Mouse (Mus musculus): ENCODE measurements around the gene Ptms.

Ptms gene

DNA sequence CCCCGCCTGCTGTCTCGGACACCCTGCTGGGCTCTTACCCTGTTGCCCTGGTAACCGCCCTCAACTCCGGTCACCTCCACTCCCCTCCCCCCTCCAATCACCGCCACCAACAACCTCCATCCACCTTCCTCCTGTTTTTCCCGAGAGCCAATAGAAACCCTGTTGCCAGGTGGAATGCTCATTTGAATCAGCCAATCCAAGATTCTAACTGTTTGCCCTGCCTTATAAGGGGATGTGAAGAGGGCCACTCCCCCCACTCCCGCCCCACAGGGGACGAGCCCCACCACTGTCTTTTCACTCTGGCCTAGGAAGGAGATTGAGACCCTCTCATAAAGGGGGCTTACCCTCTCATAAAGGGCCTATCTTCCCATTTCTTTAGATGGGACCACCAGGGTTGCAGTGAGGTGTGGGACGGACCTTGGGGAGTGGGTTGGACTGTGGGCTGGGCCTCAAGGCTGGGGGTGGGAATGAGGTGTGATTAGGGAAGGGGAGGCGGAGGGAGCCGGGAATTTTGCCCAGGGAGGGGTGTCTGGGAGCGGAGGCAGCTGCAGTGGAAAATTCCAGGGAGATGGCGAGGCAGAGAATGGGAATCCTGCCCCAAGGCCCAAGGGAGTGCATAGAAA, at the start of gene Ptms:
Gene Ptms, minus strand, starts transcription at position 409 of the 623 bp plus-strand sequence.
- DNase-seq = peak; percentile 100

DNA sequence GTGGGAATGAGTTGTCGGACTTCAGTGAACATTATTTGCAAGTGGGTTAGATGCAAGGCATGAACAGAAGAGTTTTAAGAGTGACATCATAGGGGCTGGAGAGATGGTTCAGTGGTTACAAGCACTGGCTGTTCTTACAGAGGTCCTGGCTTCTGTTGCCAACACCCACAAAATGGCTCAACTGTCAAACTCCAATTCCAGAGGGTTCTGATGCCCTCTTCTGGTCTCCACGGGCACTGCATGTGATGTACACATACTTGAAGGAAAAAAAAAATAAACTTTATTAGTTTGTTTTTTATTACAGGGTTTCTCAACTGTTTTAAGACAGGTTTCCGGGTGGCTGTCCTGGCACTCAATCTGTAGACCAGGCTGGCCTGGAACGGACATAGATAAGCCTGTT, 47.9 kb upstream of the Ptms start:
- DNase-seq = no peak

DNA sequence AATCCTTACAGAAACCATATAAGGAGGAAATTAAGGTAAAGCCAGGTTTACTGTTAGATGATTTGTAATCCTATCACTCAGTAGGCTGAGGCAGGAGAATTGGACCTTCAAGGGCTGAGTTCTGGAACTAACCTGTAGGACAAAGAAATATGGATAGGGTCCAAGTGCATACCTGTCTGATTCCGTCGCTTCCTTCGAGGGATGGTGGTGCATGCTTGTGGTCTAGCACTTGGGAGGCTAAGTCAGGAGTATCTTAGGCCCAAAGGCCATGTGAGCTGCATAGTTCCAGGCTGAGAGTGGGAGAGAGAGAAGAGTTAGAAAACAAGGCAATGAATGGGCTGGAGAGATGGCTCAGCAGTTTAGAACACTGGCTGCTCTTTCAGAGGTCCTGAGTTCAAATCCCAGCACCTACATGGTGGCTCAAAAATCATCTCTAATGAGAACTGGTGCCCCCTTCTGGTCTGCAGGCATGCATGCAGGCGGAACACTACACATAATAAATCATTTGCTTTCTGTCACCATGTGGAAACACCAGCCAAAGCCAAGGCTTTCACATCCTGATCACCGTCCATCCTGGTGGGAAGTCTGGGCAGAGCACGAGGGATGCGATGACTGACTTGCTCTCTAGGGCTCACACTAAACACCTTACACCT, 46.7 kb upstream of the Ptms start:
- DNase-seq = no peak

DNA sequence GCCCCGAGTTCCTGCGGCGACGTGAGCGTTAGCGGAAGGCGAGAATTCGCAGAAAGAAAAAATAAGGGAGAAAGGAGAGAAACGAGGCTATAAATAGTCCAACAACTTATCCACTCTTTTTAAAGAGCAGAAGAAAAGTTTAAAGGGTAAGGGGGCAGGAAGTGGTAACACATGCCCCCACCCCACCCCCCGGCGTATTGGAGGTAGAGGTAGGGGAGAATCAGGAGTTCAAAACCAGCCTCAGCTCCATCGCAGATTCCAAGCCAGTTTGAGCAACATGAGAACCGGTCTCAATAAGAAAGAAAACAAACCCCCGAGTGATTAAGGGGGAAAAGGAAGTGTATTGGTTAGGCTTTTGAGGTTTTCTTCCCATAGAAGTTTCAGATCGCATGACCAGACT, 45.8 kb upstream of the Ptms start:
- DNase-seq = no peak

DNA sequence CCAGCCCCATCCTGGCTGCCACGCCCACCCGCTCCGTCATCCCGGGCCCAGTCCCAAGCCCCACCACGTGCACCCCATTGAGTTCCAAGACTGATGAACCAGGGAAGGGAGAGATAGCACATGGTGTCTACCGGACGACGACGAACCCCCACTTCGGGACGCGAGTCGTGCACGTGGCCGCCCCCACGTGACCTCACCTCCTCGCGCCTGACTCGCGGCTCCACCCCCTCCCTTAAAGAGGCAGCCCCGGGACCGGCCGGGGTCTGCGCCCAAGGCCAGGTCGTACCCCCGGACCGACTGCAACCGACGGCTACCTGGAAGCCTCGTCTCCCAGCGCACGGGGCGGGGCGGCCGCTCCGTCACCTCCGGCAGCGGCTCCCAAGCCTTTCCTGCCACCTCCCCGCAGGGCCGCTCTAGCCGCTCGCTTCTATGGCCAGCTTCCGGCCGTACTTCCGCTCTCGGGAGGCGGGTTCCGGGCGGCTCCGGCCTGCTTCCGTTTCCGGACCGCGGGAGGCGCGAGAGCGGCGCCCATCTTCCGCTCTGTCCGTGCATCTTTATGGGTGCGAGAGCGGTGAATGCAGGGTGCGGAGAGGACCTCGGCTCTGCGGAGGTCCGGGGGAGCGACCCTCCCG, 45.3 kb upstream of the Ptms start, which contains the start of gene Cops7a:
Gene Cops7a, minus strand, starts transcription at position 451 of the 632 bp plus-strand sequence.
- DNase-seq = peak; percentile 99

DNA sequence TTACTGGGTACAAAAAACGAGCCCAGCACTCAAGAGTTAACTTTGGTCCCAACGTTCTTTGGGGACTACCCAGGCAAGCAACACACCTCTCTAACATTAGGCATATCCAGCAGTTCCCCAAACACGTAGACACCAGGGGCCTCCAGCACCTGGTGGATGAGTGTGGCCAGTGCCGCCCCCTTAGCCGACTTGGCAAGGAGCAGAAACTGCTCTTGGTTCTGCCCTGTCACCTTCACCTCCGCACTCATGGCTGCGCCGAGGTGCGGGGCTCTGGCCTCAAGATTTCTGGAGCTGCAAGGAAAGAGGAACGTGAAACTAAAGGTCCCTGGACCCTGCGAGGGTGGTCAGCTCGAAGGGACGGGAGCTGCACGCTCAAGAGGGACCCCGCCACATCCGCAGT, 44.7 kb upstream of the Ptms start:
- DNase-seq = no peak

DNA sequence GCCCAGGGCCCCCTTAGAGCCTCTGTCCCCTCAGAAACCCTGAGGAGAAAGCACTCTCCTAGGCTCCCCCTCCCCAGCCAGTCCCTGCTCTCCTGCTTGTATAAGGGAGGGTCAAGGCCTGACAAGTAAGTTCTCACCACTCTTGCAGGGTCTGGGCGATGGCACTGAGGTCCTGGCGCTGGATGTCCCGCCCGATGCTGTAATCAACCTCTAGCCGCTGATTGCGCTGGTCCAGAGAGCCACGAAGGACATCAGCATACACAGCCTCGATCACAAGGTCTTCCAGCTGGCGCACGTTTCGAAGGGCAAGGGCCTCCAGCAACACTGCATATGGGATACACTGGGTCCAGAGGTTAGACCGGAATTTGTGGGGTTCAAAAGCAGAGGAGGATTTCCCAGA, 41.1 kb upstream of the Ptms start:
- DNase-seq = peak; percentile 91

DNA sequence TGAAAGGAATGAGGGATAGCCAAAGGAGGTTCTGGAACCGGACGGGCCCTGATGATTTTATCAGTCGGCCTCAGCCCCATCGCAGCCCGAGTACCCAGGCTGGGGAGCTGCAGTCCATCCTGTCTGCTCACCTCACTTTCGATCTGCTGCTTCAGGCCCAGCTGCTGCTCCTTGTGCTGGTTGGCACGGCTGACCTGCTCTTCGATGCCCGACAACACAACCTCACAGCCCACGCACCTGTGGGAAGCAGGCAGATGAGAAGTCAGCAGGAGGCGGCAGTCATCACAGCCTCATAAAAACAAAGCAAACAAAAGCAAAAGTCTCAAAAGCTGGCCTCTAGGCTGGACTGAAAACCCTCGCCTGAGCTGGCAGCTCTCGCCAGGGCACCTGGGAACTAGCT, 40.1 kb upstream of the Ptms start:
- DNase-seq = no peak

DNA sequence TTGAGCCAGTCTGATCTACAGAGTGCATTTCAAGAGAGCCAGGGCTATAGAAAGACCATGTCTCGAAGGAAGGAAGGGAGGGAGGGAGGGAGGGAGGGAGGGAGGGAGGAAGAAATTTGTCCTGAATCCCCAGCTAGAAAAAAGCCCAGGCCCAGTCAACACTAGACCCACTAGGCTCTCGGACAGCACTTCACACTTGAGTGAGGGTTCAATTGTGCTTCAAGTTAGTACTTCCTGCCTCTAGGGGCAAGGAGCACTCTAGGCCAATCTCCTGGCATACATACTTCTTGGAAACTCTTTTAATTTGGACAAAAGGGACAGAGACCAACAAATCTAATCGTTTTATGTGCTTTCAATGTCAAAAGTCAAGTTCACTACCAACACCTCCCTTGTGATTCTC, 38.2 kb upstream of the Ptms start:
- no peak for DNase-seq

DNA sequence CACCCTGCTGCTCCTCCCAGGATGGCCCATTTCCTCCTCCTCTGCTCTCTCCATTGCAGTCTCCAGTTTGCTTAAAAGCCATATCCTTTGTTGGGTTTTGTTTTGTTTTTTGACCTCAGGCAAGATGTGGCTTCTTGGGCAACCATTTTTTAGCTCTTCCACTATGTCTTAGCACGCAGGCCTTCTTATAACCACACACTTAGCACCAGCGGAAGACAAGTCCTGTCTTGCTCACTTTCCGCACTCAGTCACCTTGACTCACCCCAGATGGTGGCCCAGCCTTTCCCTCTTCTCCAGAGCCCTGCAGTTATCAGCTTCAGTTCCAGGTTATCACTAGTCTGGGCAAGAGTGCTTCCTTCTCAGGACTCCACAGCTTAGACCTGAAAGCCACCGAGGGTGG, 35.3 kb upstream of the Ptms start:
- no peak for DNase-seq

DNA sequence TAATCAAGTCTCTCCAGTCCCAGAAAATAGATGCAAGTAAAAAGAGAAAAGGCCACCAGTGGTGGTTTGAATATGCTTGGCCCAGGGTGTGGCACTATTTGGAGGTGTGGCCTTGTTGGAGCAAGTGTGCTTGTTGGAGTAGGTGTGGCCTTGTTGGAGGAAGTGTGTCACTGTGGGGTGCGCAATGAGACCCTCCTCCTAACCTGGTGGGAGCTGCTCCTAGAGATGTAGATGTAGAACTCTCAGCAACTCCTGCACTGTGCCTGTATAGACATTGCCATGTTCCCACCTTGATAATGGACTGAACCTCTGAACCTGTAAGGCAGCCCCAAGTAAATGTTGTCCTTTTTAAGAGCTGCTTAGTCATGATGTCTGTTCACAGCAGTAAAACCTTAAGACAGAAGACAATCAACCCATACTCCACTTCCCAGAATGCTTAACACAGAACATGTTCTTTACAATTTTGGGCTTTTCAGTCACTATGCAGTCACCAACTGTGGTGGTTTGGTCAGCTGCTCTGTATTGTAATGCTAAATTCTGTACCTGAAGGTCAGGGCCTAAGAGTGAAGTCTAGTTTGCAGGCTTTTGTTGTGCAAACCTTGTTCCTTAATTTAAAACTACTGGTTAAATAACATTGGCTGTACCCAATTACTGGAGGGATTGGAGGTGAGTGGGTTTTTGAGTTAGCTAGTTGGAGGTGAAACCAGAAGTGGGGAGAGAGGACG, 34.2 kb upstream of the Ptms start:
- no peak for DNase-seq

DNA sequence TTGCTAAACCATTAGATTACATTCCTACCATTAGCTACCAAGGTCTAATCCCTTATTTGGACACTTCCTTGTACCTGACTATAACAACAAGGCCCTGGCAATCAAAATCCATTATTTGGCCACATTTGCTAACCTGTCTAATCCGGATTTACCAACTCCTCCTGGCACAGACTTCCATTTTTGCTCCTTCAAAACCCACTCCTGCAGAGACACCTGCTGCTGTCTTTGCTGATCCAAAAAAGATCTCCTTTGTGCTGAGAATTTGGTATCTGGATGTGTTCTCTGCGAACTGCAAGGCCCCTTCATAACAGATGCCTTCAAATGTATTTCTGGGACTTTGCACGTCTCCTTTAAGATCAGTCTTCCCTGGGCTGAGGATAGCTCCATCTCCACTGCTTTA, 23.6 kb upstream of the Ptms start:
- no peak for DNase-seq

DNA sequence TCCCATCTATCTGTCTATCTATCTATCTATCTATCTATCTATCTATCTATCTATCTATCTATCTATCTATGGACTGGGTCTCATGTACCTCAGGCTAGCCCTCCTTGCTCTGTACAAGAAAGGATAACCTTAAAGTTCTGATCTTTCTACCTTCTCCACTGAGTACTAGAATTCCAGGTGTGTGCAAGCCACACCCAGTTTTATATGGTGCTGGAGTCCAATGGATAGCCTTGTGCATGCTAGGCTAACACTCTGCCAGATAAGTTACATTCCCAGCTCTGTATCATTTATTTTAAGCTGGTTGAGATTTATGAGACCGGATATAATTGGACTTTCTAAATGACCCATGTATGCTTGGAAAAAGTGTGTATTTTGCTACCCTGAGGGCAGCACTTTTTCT, 21.8 kb upstream of the Ptms start:
- no peak for DNase-seq

DNA sequence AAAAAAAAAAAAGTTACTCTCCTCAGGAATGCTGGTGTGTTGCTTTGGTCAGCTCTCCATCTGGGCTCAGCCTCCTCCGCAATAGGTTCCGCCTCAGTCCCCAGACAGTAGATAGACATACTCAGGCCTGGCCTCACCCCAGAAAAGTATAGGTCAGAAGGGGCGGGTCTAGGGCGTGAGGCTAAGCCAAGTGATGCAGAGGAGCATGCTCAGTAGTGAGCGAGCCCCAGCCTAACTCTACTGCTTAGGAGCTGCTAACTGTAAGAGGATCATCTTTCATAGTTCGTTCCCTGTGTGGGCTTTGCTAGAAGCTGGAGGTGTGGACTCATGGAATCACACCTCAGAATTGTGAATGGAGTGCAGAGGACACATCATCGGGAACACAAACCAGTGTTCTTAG, 18.7 kb upstream of the Ptms start:
- DNase-seq = no peak

DNA sequence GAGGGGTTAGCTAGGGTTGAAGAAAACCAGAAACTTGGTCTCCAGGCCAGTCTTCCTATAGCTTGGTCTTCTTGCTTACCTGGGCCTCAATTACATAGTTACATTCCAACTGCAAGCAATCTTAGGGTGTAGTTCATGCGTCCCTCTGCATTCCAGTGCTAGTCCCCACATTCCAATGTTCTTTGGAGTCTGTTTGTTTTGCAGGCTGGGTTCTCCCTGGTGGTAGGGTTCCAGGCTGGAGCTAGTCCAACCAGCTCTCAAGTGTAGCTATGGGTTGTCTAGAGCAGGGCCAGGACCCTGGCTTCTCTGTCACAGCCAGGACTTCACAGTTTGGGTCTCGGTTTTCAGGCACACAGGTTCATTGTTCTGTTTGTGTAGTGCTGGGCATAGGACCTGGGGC, 17.6 kb upstream of the Ptms start:
- no peak for DNase-seq

DNA sequence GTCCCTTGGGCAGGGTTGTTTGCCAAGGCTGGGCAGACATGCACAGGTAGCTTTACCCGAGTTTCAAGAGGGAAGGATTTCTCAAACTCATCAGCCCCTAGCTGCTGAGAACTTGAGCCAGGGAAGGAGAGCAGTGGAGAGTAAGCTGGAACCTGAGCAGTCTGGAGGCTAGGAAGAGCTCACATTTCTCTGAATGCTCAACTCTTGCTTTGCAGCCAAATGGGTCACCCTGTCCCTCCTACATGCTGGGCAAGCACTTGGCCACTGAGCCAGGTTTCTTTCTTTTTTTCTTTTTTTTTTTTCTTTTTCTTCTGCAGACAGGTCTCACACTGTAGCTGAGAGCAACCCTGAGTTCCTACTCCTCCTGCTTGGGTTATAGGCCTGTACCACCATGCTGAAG, 16.8 kb upstream of the Ptms start:
- no peak for DNase-seq

DNA sequence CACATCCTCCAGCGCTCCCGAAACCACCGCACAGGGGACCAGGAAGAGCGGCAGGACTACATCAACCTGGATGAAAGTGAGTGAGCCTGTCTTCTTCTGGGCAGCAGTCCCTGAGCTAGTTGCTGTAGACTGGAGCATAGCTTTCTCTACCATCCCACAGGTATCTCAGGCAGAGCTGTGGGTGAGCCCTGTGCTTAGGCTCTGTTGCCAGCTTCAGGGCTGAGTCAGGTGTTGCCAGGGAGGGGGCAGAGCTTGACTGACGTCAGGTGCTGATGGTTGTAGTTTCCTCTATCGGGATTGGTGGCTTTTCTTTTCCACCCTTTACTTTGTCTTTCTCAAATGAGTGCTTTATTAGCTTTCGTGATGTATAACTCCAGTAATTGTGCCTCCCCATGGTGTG, 14.8 kb upstream of the Ptms start:
- DNase-seq = no peak

DNA sequence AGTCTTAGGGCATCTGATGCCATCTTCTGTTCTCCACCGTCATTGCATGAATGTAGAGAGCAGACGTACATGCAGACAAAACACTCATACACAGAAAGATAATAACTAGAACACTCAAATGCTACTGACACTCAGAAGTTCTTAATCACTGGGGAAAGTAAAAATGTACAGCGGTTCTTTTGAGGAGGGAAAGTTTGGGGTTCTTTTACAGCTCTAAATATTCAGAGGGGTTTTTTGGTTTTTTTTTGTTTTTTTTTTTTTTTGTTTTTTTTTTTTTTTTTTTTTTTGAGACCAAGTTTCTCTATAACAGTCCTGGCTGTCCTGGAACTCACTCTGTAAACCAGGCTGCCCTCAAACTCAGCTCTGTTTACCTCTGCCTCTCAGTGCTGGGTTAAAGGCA, 13.2 kb upstream of the Ptms start:
- no peak for DNase-seq

DNA sequence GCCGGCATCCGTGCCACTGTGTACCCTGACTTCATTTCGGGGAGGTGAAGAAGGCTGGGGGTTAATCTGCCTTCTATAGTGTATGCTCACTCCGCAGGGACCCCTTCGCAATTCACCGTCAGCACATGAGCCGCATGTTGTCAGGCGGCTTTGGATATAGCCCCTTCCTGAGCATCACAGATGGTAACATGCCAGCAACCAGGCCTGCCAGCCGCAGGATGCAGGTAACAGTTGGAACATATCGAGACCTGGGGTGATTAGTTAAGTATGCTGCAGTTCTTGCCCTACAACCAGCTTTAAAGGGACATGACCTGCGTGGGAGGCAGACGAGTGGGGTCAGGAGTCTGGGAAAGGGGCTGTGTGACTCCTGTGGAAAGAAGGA, 12.4 kb upstream of the Ptms start:
- no peak for DNase-seq

DNA sequence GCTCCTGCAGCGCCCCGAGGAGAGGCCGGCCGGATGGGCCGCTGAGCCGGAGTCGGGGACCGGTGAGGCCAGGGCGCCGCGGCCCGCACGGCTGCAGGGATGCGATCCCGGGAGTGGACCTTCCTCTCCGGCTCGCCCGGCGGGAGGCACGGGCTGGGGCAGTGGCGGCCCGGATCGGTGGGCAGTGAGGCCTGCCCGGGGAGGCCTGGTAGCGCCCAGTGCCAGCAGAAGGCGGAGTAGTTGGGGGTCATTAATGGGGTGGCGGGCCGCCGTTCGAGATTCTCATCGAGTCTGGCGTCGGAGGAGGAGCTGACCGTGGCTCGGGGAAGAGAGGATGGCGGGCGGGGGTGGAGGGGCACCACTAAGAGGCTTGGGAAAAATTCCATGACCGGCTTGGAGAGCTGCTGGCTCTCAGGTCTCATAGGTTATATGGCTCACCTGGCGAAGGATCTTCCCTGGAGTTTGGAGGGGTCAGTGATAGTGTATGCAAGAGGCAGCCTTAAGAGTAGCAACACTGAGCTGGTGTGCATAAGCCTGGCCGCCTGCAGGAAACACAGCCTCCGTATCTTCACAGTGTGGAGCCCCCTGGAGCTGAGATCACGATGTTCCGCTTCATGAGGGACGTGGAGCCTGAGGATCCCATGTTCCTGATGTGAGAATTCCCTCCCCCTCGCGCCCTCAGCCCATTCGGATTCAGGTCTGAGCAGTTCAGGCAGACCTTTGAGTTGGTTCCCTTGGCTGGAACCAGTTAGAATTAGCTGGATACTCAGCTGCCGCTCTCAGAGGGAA, 11.8 kb upstream of the Ptms start:
- peak; percentile 96 for DNase-seq

DNA sequence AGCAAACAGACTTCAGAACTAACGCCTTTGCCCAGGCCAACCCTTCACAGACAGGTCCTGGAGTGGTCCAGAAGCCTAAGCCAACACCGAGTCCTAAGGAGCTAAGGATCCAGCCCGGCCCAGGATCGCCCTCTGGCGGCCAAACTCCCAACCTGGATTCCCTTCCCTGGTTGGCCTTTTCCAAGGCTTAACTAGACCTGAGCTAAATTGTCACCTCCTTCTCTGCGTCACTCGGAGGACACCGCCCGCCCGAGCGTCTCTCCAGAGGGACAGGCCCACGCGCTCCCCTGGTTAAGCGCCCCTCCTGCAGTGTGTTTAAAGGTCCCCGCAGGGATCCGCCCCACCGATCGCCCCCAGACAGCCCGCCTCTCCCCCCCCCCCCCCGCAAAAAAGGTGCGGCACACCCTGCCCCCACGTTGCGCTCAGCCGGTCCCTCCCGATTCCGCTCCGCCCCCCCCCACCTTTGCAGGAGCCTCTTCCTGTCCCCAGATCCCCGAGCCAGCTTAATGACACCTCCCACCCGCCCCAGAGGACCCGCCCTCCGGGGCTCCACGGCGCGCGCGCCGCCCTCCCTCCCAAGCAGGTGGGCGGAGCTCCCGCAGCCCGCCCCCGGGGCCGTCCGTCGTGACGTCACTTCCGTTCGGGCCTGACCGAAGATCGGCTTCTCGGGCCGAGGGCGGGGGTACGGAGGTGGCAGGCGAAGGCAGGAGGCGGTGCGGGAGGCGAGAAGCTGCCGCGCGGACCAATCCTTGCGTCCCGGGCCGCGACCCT, 11.0 kb upstream of the Ptms start, which contains the start of gene Mlf2:
Gene Mlf2, plus strand, starts transcription at position 633 of the 771 bp plus-strand sequence.
- peak; percentile 100 for DNase-seq

DNA sequence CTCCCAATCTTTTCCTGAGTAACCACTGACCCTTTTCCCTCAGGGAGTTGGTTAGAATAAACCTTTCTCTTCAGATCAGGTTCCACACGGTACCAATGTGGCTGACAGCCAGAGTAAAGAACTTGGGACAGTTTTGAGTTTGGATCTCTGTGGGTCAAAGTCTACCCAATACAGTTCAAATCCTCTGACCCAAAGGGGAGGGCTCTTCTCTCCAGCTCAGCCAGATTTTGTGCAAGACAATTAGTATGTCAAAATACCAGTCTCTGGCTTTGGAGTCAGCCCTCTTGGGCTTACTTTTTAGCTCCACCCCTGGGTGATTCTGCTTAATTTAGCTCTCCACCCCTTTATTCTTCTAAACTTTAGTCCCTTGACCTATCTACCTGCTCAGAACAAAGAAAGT, 10.3 kb upstream of the Ptms start:
- no peak for DNase-seq

All from heart, adult 11 months (tissue).